Mouse (Mus musculus) retina, postnatal 1 day (tissue): ENCODE data around the gene Adamts9.

Source experiments
- DNase-seq: peaks from one replicate; pipeline ENCODE4 v3.0.0-alpha.2; 2012

Gene Adamts9

DNA sequence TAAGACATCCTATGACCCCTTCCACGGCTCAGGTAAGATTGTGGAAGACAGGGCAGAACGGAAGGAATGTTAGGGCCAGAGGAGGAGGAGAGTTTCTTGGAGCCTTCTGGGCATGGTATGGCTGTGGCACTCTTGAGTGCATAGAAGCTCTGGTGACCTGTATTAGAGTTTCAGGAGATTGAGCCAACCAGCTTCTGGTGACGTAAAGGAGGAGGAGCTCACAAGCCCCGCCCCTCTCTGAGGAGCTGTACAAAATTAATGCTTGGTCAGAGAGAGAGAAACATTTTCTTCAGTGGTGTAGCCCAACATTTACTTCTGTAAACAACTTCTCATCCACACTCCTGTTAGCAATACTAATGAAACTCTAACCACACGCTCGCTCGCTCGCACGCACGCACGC lies 140.9 kb downstream of the Adamts9 start:
- no peak for DNase-seq

DNA sequence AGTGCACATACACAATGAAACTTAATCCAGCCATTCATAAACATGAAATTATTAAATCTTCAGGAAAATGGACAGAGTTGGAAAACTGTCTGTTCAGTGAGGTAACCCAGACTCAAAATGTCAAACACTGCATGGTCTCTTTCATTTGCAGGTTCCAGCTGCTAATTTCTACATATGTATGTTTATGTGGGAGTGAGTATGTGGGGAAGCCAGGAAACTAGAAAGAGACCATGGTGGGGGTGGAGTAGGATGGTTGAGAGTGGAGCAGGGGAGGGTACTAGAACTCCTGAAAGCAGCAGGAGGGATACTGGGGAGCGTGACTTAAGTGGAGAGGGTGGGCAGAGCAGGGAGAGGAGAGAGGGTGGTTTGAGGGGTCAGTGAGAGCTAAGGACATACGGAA lies 141.8 kb downstream of the Adamts9 start:
- no peak for DNase-seq

DNA sequence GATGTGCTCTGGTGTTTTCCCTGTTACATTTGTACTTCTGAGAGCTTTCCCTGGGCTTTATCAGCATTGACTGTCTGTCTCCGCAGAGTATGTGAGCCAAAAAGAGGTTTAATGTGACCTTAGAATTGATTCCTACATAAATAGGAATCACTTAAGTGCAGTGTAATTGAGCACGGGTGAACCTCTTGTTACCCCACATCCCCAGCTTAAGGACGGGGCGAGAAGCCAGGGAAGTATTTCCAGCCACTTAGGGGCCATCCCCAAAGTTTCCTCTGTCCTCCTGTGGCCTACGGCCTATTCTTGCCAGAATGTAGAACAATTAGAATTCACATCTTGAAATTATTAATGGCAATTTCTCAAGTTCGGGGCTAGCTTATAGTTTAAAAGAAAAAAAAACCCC lies 149.5 kb downstream of the Adamts9 start:
- no peak for DNase-seq

DNA sequence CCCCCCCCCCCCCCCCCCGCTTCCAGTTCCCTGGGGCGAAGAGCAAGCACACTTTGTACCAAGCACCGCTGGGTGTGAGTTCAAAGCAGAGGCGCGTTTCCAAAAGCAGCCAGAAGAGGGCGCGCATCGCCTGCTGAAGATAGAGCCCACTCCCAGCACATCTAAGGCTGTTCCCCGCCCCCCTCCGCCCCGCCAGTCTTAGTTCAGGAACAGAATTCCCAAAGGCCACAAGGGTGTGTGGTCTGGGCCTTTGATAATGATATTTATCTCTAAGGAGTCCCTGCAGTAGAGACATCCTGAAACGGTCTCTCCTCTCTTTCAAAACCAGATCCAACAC lies 155.9 kb downstream of the Adamts9 start:
- DNase-seq, result peak; percentile 90

DNA sequence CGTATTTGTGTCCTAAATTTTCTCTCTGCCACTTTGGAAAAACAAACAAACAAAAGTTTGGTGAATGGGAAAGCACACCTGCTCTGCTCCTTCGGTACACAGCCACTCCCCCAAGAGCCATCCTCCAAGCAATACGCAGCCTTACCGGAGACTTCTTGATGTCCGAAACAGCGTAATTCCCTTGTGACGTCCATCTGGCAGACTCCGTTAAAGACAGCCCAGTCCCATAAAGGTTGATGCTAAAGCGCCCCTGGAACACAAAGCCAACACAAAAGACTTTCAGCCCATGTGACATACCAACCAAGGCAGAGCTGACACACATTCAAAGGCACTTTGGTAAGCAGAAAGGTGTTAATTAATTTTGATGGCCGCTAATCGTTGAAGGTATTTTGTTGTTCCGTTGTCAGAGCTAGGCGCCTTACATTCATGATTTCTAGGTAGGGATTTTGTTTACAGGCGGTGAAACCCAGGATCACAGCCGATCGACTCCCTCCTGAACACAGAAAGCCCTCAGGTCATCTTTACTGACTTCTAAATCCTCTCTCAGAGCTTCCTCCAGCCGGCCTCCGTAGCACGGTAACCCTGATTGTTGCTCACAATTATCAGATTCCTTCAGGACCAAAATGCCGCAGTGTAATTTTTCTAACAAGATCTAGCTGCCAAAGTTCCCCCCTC lies 156.5 kb downstream of the Adamts9 start:
- peak; percentile 47 for DNase-seq

DNA sequence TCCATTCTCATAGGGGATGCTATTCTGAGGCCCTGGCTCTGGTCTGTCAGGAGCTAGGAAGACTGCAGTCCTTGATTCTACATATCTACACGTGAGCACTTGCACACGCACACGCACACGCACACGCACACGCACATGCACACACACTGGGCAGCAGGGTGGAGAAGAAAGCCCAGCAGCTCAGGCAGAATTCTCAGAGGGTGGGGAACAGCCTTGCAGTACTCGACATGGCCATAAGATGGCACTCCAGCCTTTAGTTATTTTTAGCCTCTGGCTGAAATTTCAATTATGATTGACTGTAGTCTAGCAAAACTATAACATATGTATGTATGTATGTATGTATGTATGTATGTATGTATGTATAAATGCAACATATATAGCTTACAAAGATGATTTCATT lies 158.5 kb downstream of the Adamts9 start:
- DNase-seq, result peak; percentile 72

DNA sequence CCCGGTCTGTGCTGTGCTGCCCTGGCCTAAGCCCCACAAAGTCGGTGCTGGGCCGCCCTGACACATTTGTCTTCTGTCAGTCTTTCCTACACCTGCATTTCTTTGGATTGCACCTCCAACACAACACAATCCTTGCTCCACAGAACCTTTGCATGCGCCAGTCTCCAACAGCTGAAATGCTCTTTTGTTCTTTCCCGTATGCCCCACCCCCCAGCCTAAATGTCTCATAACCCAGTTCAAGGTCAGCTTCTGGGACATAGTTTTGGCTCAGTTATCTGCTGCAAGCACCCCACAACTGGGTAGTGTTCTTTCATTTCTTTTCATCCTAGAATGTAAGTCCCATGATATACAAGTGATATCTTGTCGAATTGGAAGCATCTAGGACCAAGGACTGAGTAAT lies 161.8 kb downstream of the Adamts9 start:
- no peak for DNase-seq

DNA sequence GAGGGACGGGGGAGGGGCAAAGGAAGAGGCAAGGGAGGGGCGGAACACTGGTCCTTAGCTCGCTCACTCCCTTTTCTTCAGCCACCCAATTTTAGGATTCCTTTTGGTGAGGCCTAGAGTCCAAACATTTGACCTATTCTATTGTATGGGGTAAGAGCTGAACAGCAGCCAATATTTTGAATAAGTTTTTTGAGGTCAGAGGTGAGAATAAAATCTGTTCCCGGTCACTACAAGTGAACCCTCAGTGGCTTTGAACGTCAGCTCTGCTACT lies 163.4 kb downstream of the Adamts9 start:
- DNase-seq, result no peak

DNA sequence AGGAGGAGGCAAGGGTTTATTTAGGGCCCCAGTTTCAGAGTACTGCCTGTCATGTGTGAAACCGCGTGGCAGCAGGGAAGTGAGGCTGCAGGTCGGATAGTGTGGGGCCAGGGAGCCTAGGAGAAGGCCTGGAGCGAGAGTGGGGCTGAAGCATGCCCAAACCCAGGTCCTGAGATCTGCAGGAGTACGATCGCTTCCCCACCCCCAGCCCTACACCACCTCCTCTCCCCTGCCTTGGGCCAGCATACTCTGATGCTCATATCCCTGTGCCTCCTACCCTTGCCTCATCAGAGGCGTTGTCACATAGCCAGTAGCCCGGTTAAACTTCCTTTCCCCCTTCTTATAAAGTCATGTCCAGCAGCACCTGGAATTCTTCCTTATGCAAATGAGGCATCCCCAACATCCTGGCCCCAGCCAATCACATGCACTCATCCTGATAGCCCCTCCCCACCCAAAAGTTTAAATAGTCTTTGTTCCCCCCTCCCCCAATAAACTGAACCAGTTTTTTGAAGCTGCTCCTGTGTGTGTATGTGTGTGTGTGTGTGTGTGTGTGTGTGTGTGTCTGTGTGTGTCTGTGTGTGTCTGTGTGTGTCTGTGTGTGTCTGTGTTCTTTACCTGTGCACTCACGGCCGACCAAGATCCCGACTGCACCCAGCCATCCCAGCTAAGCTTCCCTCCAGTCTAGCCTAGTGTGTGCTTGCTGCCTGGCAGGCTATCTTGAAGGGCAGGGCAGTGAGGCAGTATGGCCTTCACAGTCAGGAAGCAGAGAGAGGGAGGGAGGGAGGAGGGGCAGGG lies 164.0 kb downstream of the Adamts9 start:
- DNase-seq, result no peak

DNA sequence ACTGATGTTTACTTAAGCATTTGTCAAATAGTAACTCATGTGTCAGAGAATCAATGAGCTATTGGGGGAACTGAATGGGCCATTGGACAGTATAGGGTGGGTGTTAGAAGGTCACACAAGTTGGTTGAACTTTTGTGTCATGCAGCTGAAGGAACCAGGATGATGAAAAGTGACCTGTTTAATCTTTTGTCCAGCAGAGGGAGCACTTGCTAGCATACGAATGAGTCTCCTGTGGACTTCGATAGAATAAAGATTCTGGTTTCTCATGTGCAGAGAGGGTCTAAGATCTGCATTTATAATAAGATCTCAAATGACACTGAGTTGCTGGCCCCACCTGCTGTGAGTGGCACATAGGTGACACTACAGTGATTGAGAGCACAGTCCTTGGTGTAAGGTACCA lies 166.9 kb downstream of the Adamts9 start:
- DNase-seq, result peak; percentile 75

DNA sequence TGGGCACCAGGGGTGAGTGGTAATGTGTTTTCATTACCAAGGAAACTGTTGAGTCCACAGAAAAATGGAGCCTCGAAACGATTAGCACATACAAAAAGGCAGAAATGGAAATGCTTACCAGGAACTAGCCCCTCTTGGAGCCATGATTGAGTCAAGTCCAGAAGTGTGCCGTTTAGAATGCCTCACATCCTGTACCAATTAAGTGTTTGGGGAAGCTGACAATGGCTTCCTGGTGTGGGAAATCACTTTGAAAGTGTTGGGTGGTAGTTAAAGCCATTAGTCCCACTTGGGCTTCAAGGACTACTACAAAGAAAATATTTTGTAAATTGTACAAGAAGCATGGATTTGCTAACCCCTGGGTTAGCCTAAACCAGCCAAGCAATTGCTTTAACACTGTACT lies 180.9 kb downstream of the Adamts9 start:
- no peak for DNase-seq

DNA sequence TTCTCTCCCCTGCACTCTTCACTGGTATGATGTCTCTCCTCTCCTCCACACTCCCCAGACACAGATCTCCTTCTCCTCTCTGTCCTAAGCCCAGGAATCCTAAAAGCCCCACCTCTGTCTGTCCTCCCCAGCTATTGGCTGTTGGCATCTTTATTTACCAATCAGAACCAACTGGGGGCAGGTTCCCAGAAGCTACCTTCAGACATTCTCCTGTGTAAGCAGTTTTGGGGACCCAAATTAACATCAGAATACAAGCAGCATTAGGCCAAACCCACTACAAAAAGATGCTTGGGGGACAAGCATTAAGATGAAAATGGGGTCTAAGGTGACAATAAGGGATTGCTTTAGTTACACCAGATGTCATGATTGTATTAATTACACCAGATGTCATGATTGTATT lies 183.7 kb downstream of the Adamts9 start:
- no peak for DNase-seq

DNA sequence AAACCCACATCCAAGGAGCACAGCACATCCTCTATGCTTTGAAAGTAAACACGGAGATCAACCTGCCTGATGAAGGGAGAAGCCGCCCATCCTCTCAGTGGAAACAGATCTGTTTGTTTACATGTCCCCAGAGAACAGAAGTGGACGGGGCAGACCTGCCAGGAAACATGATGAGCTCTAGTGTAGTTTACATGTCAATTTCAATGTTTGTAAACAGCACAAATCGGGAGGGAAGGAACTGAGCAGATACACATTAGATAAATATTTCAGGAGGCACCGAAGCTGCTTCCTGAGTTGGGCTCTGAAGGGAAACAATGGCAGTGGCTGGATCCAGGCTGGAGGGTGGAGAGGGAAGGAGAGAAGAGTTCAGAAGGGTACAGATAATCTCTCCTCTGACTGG lies 187.5 kb downstream of the Adamts9 start:
- DNase-seq, result no peak

DNA sequence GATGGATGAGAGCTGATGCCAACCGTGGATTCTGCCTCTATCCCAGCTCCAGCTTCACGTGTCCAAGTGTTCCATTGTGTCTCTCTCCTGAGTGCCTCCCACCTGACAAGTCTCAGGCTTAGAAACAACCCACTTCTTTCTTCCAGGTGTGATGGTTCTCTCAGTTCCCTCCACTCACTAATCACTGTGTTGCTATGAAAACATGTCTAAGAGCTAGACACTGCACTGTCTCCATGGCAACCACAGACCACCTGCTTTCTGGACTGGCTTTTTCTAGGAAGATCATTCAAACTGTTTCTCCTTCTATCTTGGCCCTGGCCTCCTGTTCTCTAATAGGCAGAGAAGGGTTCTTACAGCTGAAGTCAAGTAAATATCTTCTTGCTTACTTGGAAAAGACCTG lies 190.6 kb downstream of the Adamts9 start:
- peak; percentile 16 for DNase-seq

DNA sequence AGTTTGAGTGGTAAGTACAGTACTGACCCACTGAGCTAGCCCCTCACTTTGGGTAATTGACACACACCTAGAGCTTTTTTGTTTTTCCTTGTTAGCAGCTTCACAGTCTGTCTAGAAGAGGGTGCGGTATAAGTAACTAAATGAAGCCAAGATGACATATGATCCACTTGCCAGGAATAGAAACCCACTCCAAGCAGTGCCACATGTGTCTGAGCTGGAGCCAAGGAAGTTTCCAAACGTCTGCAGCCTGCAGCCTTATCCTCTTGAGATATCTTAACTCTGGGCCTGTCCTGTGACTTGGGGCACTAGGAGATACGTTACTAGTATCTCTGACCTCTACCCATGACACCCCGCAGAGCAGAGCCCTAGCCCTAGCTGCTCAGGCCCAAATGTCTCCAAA lies 193.9 kb downstream of the Adamts9 start:
- no peak for DNase-seq

DNA sequence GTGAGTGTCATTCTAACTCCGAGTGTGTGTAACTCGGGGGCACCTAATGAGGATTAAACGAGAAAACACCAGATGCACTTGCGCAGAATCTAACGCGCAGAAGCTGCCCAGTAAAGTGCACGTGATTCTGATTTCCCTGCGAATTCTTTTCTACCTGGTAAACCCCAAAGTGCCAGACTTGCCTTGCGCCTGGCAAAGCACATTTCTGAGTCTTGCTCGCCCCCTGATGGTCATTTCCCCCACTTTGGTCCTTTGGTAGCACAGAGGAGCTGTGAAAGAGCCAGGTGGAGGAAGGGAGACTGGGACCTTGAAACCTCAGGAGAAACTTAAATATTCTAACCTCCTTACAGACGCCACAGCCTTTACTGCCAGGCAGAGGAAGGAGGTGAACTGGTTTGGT lies 199.7 kb downstream of the Adamts9 start:
- DNase-seq, result peak; percentile 63

DNA sequence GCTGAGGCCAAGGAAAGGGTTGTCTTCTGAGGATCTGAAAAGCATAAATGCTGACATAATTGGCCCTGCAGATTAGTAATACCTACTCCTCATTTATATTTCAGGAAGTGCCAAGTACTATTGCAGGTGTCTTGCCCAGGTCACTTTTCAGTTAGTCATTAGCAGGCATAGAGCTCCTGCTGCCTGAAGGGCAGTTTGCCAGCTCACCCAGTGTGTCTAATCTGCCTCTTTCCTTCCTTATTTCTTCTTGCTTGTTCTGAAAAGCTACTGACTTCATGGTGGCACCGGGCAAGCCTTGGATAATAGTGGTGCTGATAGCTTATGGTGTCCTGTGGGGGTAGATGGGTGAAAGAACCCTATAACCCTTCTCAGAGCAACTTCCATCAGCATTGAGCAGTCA lies 206.2 kb downstream of the Adamts9 start:
- no peak for DNase-seq

DNA sequence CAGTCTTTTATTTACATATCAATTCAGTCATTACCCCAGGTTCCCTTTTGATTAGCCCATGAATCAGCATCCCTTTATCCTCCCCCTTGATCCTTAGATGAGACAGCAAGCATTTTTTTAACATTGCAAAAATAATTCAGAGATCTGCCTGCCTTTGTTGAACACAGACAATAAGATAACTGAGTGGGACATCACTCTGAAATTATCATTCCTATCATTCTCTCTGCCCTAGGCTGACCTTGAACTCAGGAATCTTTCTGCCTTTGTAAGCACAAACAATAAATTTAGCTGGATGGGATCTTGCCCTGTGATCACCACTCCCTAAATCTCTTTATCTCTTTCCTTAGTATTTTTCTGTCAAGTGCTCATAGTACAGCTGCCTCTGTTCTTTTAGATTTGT lies 209.6 kb downstream of the Adamts9 start:
- DNase-seq, result no peak

DNA sequence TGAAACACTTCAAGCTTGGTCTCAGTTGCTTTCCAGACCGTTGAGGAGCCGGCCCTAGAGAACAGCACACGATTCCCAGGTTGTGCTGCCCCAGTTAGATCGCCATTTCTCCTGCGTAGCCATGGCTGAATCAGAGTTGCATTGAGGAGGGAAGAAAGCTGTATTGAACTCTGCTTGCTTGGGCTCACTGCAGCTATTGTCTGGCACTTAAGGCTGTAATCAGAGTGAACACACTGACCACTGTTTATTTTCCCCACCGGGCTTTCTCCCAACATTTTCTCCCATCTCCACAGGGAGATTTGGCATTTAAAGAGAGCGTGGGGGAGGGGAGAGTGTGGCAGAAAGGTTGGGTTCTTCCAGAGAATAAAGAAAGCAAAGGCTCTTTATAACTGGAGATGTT lies 214.8 kb downstream of the Adamts9 start:
- DNase-seq, result no peak

DNA sequence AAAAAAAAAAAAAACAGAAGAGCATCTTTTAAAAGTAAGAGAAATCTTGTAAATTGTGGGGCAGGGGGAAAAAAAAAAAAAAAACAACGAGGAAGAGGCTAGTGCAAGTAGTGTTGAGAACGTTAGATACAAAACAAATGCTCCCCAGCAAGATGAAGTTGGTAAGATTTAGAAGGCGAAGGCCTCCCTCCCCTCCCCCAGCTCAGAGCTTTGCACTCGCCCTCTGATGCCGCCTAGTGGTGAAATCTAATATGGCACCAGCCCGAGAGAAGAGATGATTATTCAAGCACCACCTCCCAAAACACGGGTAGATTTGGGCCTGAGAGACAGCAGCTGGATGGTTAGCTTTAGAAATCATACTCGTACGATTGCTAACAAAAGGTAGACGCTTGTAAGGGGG lies 215.2 kb downstream of the Adamts9 start:
- DNase-seq, result peak; percentile 85

DNA sequence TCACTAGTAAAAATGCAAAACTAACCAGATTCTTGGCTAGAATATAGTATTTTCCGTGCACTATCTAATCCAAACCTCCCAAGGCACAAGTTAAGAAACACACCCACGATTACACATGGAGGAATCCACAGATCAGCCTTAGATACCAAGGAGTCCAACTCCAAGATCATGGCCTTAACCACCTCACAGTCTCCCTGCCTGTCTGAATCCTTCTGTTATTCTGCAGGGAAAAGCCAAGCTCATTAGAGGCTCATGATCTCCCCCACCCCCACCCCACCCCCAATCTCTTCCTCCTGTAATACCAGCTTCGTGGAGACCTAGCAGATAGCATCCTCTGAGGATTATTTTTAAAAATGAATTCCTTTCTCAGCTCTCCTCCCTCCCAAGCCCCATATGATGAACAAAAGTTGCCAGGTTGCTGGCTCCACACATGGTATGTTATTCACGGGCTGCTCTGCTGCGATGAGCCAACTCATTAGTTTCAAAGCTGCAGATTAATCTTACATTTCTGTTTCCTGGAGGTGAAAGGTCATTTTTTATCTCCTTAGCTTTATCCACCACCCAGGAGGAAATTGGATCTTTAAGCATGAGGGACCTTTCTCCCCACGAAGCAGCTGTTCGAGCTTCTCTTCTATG lies 215.8 kb downstream of the Adamts9 start:
- DNase-seq, result peak; percentile 75

DNA sequence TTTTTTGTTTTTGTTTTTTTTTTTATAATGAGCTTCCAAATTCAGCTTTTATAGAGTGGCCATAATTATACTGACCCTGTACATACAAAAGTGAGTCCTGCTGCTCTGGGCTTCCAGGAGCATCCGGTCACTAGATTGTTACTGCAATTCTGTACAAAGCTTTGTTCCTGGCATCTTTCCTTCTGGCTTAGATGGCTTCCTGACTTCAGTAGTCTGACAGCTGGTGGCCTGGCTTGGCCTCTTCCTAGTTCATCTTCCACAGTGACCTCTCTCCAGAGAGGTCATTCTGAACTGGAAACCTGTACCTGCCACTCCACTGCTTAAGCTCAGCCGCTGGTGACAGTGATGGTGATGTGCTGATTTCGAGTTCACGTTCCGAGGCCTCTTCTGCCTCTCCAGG lies 217.2 kb downstream of the Adamts9 start:
- no peak for DNase-seq

DNA sequence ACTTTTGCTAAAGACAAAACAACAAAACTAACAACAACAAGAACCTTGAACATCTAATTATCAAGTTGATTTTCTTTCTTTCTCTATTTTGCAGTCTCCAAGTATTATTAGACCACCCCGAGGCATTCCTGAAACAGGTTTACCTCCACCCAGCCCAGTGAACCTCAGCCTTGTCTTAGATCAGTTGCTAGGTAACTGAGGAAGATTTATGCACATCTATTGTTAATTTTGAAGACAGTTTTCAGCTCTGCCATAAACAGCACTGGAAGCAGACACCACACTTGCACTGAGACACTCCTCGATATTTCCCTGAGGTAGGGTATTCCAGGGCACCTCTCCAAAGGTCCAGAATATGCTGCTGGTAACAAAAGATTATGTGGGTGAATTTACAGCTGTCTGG lies 218.9 kb downstream of the Adamts9 start:
- no peak for DNase-seq
